Mouse (Mus musculus) lung, embryonic 15.5 days (tissue): ENCODE measurements around the gene Tmem184b. TPM values are rescaled to one million over a fixed set of nuclear protein-coding genes. Genes with fewer than 3 reads are reported as not detected.

Experiments
- microRNA counts: library from miRNA; unstranded; fragments of <30 nt; microRNA quantifications from one replicate; lab custom pipeline; 2016
- microRNA-seq: library from miRNA; unstranded; fragments of <30 nt; microRNA quantifications from one replicate; pipeline ENCODE4, GENCODE M21; 2016
- polyA plus RNA-seq: library from polyadenylated mRNA; unstranded; fragments of >200 nt; fragmentation: Nextera tagmentation; extraction: Ambion mirVana; gene quantifications from 2 replicates; pipeline ENCODE4 v1.2.1, GENCODE M21; 2015

The Tmem184b gene
- polyA plus RNA-seq, 1 experiment from 2014 or later, result 76.5 TPM

MicroRNAs encoded within 50 kb of the gene (microRNA counts, 519-probe panel; counts per million panel counts)
- 2,510 counts per million, percentile 52 among the panel's probes with 10 or more counts for microRNA mmu-miR-1943 (lab: Ali Mortazavi, UCI)

Small RNA genes lying within 50 kb of the gene (microRNA-seq; reads per million reads assigned to microRNA genes)
- gene Mir1943, result 2.8 reads per million, percentile 10 among the genes with 10 or more reads in this experiment

Other genes with a start within 250 kb of the Tmem184b start
- 0.65 and 0.92 TPM in 2 replicates for gene Sox10, start 238.3 kb downstream of the Tmem184b start, polyA plus RNA-seq
- 35.1 and 42.8 TPM in 2 replicates for gene Pick1, start 174.4 kb downstream of the Tmem184b start, polyA plus RNA-seq
- gene Gm49486, start 174.2 kb downstream of the Tmem184b start, polyA plus RNA-seq, result 0.31 and 0.46 TPM in 2 replicates
- 0.21 and 0.24 TPM in 2 replicates for gene Slc16a8, start 148.8 kb downstream of the Tmem184b start, polyA plus RNA-seq
- 3.1 and 4.4 TPM in 2 replicates for gene Baiap2l2, start 118.0 kb downstream of the Tmem184b start, polyA plus RNA-seq
- 19.1 and 20.2 TPM in 2 replicates for gene Pla2g6, start 75.2 kb downstream of the Tmem184b start, polyA plus RNA-seq
- gene Maff, start 56.9 kb downstream of the Tmem184b start, polyA plus RNA-seq, result 4.8 and 5.3 TPM in 2 replicates
- 97.2 and 99.0 TPM in 2 replicates for gene Csnk1e, start 52.0 kb upstream of the Tmem184b start, polyA plus RNA-seq
- 0.09 TPM in 1 of 2 replicates, not detected in the other for gene Kcnj4, start 101.7 kb upstream of the Tmem184b start, polyA plus RNA-seq
- 89.6 and 91.0 TPM in 2 replicates for gene Kdelr3, start 112.8 kb upstream of the Tmem184b start, polyA plus RNA-seq
- 48.3 and 53.9 TPM in 2 replicates for gene Ddx17, start 143.2 kb upstream of the Tmem184b start, polyA plus RNA-seq
- gene Dmc1, start 201.5 kb upstream of the Tmem184b start, polyA plus RNA-seq, result 3.3 TPM in 2 replicates